Mouse (Mus musculus) CH12.LX (cell line): ENCODE data around the gene Col5a3. TPM values are rescaled to one million over a fixed set of nuclear protein-coding genes. Genes with fewer than 3 reads are reported as not detected.
A peak's percentile ranks its signal among the peaks of the same experiment; 100 is the strongest.

Experiments
- DNase-seq: peaks from one replicate; pipeline ENCODE4 v3.0.0-alpha.2; 2013; ENCODE audit errors: extremely low read depth
- H3K27ac ChIP-seq: 2 replicates; pipeline ENCODE4 v1.5.1; 2012; ENCODE audit warnings: low read depth, mild to moderate bottlenecking, control low read depth, moderate library complexity; ENCODE audit not compliant: insufficient read depth
- H3K27me3 ChIP-seq: replicated peaks from 2 replicates; pipeline ENCODE3; 2012; ENCODE audit warnings: inconsistent platforms
- H3K36me3 ChIP-seq, 2 experiments: replicated peaks in 1 of 2; 2 replicates each; pipeline versions ENCODE3 to v1.6.1; 2012; ENCODE audit warnings: inconsistent platforms in 1 of 2, low read length in 1 of 2, mild to moderate bottlenecking in 1 of 2, mixed read lengths in 1 of 2, moderate library complexity in 1 of 2; ENCODE audit not compliant: control insufficient read depth in 1 of 2, insufficient read depth in 1 of 2
- H3K4me1 ChIP-seq, 2 experiments: 2 replicates each; pipeline ENCODE4 v1.6.1; 2012; ENCODE audit warnings: inconsistent platforms in 1 of 2, moderate library complexity in 1 of 2; ENCODE audit not compliant: insufficient read depth in 2 of 2, control insufficient read depth in 1 of 2
- H3K4me2 ChIP-seq: 2 replicates; pipeline ENCODE4 v1.6.1; 2012; ENCODE audit warnings: low read depth, mild to moderate bottlenecking, control low read depth; ENCODE audit not compliant: poor library complexity, insufficient read depth, severe bottlenecking
- H3K4me3 ChIP-seq, 3 experiments: fragments of 150-350 bp in 1 of 3; sonication (generic) in 1 of 3; replicated peaks in 1 of 3; 2 replicates each; pipeline versions ENCODE3 to v1.5.1; 2011 to 2012; ENCODE audit warnings: low read depth in 2 of 3, low read length in 2 of 3, mild to moderate bottlenecking in 2 of 3, moderate library complexity in 2 of 3, control low read depth in 1 of 3, improper control_type of control experiment in 1 of 3, inconsistent platforms in 1 of 3, mixed read lengths in 1 of 3; ENCODE audit not compliant: poor library complexity in 1 of 3
- H3K79me2 ChIP-seq: replicated peaks from 2 replicates; pipeline ENCODE4 v1.6.1; 2012; ENCODE audit warnings: mild to moderate bottlenecking, moderate library complexity; ENCODE audit not compliant: control insufficient read depth, poor library complexity, insufficient read depth, severe bottlenecking; ENCODE audit errors: extremely low read depth
- H3K9ac ChIP-seq: 2 replicates; pipeline ENCODE4 v1.6.1; 2012; ENCODE audit warnings: low read depth, mild to moderate bottlenecking, control low read depth, moderate library complexity; ENCODE audit not compliant: insufficient read depth
- H3K9me3 ChIP-seq: replicated peaks from 2 replicates; pipeline ENCODE3; 2012; ENCODE audit warnings: low read length, inconsistent platforms, mixed read lengths
- BHLHE40 ChIP-seq: IDR thresholded peaks from 2 replicates; pipeline ENCODE4 v1.6.1; 2011; ENCODE audit warnings: mild to moderate bottlenecking, low read depth, low read length, improper control_type of control experiment
- CHD1 ChIP-seq: IDR thresholded peaks from 2 replicates; pipeline ENCODE4 v1.6.1; 2012; ENCODE audit warnings: low read depth, low read length, improper control_type of control experiment, inconsistent platforms
- CTCF ChIP-seq, 2 experiments: IDR thresholded peaks in 1 of 2; conservative IDR thresholded peaks in 1 of 2; 2 replicates each; pipeline ENCODE4 v1.5.1; 2011 to 2012; ENCODE audit warnings: low read depth in 2 of 2, low read length in 2 of 2, improper control_type of control experiment in 1 of 2, inconsistent platforms in 1 of 2, mild to moderate bottlenecking in 1 of 2, moderate library complexity in 1 of 2
- IRF4 ChIP-seq: IDR thresholded peaks from 2 replicates; pipeline ENCODE4 v1.6.1; 2014; ENCODE audit warnings: low read depth, mild to moderate bottlenecking, inconsistent platforms, low read length, improper control_type of control experiment
- JUN ChIP-seq: IDR thresholded peaks from 2 replicates; pipeline ENCODE4 v1.6.1; 2011; ENCODE audit warnings: low read depth, mild to moderate bottlenecking, low read length, improper control_type of control experiment, moderate library complexity; ENCODE audit not compliant: insufficient read depth
- MXI1 ChIP-seq: IDR thresholded peaks from 2 replicates; pipeline ENCODE4 v1.6.1; 2011; ENCODE audit warnings: mild to moderate bottlenecking, low read depth, low read length, improper control_type of control experiment
- MYC ChIP-seq: IDR thresholded peaks from 2 replicates; pipeline ENCODE4 v1.6.1; 2011; ENCODE audit warnings: low read depth, mild to moderate bottlenecking, improper control_type of control experiment, low read length
- NELFE ChIP-seq: IDR thresholded peaks from 2 replicates; pipeline ENCODE4 v1.6.1; 2011; ENCODE audit warnings: low read depth, low read length, improper control_type of control experiment
- NRF1 ChIP-seq: IDR thresholded peaks from 2 replicates; pipeline ENCODE4 v1.6.1; 2014; ENCODE audit warnings: low read depth, mild to moderate bottlenecking, inconsistent platforms, low read length, improper control_type of control experiment, moderate library complexity
- POLR2A ChIP-seq: IDR thresholded peaks from 2 replicates; pipeline ENCODE4 v1.6.1; 2011; ENCODE audit warnings: low read depth, mild to moderate bottlenecking, improper control_type of control experiment, low read length
- POLR2AphosphoS2 ChIP-seq: IDR thresholded peaks from 2 replicates; pipeline ENCODE4 v1.6.1; 2011; ENCODE audit warnings: low read depth, low read length, improper control_type of control experiment
- RAD21 ChIP-seq: IDR thresholded peaks from 2 replicates; pipeline ENCODE4 v1.6.1; 2011; ENCODE audit warnings: low read depth, mild to moderate bottlenecking, low read length, improper control_type of control experiment, moderate library complexity
- SIN3A ChIP-seq: IDR thresholded peaks from 2 replicates; pipeline ENCODE4 v1.6.1; 2012; ENCODE audit warnings: low read length, improper control_type of control experiment, inconsistent platforms
- SMC3 ChIP-seq: IDR thresholded peaks from 2 replicates; pipeline ENCODE4 v1.6.1; 2011; ENCODE audit warnings: low read depth, low read length, improper control_type of control experiment
- TBP ChIP-seq: conservative IDR thresholded peaks from 2 replicates; pipeline ENCODE4 v1.6.1; 2011; ENCODE audit warnings: low read depth, low read length, improper control_type of control experiment
- TCF12 ChIP-seq: IDR thresholded peaks from 2 replicates; pipeline ENCODE4 v1.6.1; 2014; ENCODE audit warnings: low read depth, mild to moderate bottlenecking, inconsistent platforms, low read length, improper control_type of control experiment
- ZC3H11A ChIP-seq: IDR thresholded peaks from 2 replicates; pipeline ENCODE4 v1.6.1; 2012; ENCODE audit warnings: low read depth, mild to moderate bottlenecking, inconsistent platforms, low read length, improper control_type of control experiment
- dilution Hi-C: fragments of 300-500 bp; cut with MboI; formaldehyde crosslinking; loops from 2 replicates; pipeline ENCODE4 v1.14.3; 2020; ENCODE audit warnings: low sequenced_read_pairs; ENCODE audit not compliant: extremely low pct_unique_long_range_greater_than_20kb, extremely low pct_ligation_motif_present
- in situ Hi-C: fragments of 300-500 bp; cut with MboI; formaldehyde crosslinking; loops from 3 replicates; pipeline ENCODE4 v1.14.3; 2019; ENCODE audit warnings: low sequenced_read_pairs, low pct_ligation_motif_present, low pct_unique_long_range_greater_than_20kb, mixed read lengths
- polyA plus RNA-seq: library from polyadenylated mRNA; unstranded; fragments of >175 nt; gene quantifications from 2 replicates; pipeline ENCODE4 v1.2.1, GENCODE M21; 2012; ENCODE audit warnings: low read depth; ENCODE audit not compliant: insufficient read length
- total RNA-seq, 2 experiments: library from RNA; depleted of rRNA; stranded (reverse); fragments of 300-350 nt in 1 of 2; fragments of >200 nt in 1 of 2; gene quantifications; 2 replicates each; pipeline ENCODE4 v1.2.3; 2012 to 2014

Gene Col5a3
- total and polyA plus RNA-seq, 3 experiments: 0.25 TPM; not detected in 2

DNA sequence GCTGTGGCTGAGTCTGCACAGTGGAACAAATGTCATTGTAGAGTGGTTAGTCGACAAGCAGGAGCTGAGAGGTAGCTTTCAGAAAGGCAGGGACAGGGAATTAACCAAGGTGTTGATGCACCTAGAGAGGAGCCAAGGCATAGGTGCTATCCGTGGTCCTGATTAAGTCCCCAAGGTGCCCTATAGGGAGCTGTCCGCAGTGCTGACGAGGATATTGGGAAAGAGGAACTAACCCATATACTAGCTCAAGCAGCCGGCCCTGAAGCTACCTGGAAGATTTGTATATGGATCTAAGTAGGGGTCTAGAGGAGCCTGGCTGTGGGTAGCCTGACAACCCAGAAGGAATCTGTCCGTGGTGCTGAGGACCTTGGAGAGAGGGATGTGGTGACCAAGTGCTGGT is 42.3 kb upstream of the Col5a3 start:
- Histone ChIP-seq H3K36me3 (no peaks in the 10 kb centered on the region), H3K4me3 (no peak overlapping the region), H3K4me1 (peaks cover 5 to 7% of the 10 kb centered on the region in 2 experiments; a peak in 2 of 4 replicates), H3K9me3 (no peaks in the 10 kb centered on the region), H3K9ac (no peak overlapping the region), H3K4me2 (no peak overlapping the region), H3K79me2 (no peaks in the 10 kb centered on the region), H3K27ac (no peak overlapping the region), H3K27me3 (peaks cover 65% of the 10 kb centered on the region)
- TF ChIP-seq SIN3A (peak; percentile 99), MYC (no peak), MXI1 (peak; percentile 88)
- peak; percentile 91 for DNase-seq
- dilution Hi-C loops (no loop called here), in situ Hi-C loops (no loop called here)

DNA sequence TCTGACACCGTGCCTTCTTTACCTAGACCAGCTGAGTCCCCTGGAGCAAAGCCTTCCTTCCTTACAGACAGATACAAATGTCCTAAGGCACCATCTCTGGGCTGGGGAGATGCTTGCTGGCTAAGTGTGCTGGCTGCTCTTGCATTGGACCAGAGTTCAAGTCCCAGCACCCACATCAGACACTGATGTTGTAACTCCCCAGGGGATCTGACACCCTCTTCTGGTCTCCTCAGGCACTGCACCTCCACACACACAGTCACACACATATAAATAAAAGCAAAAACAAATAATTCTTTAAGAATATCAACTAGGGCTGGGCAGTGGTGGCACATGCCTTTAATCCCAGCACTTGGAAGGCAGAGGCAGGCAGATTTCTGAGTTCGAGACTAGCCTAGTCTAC is 35.3 kb upstream of the Col5a3 start:
- Histone ChIP-seq H3K4me1 (no peaks in the 10 kb centered on the region), H3K9ac (no peak overlapping the region), H3K4me2 (no peak overlapping the region)
- in situ Hi-C loops: no loop called here
- no peak for DNase-seq
- TF ChIP-seq CTCF (conservative IDR thresholded peaks at IDR 0.05 in 1 of 2, IDR thresholded peaks at IDR 0.05 in 1 of 2; ENCODE audit: low read depth in 2 of 2, low read length in 2 of 2) (no peak; a peak in 1 of 4 replicates), CHD1 (no peak), IRF4 (no peak), TBP (no peak), BHLHE40 (no peak), NRF1 (no peak), SMC3 (no peak), JUN (no peak), POLR2AphosphoS2 (no peak), TCF12 (no peak), POLR2A (no peak), NELFE (no peak), ZC3H11A (no peak), RAD21 (no peak)
- TF ChIP-seq, all 38 proteins: peak for 0
- Histone ChIP-seq H3K9me3 (no peaks in the 10 kb centered on the region), H3K36me3 (no peaks in the 10 kb centered on the region), H3K79me2 (no peaks in the 10 kb centered on the region), H3K4me3 (no peak overlapping the region), H3K27me3 (peaks cover 78% of the 10 kb centered on the region), H3K27ac (no peak overlapping the region)
- dilution Hi-C loops: no loop called here
